Mouse (Mus musculus): ENCODE measurements around the gene Rad50. TPM values are rescaled to one million over a fixed set of nuclear protein-coding genes. Genes with fewer than 3 reads are reported as not detected.

The Rad50 gene
- polyA plus RNA-seq, 1 experiment from 2014 or later: 19.7 TPM

DNA sequence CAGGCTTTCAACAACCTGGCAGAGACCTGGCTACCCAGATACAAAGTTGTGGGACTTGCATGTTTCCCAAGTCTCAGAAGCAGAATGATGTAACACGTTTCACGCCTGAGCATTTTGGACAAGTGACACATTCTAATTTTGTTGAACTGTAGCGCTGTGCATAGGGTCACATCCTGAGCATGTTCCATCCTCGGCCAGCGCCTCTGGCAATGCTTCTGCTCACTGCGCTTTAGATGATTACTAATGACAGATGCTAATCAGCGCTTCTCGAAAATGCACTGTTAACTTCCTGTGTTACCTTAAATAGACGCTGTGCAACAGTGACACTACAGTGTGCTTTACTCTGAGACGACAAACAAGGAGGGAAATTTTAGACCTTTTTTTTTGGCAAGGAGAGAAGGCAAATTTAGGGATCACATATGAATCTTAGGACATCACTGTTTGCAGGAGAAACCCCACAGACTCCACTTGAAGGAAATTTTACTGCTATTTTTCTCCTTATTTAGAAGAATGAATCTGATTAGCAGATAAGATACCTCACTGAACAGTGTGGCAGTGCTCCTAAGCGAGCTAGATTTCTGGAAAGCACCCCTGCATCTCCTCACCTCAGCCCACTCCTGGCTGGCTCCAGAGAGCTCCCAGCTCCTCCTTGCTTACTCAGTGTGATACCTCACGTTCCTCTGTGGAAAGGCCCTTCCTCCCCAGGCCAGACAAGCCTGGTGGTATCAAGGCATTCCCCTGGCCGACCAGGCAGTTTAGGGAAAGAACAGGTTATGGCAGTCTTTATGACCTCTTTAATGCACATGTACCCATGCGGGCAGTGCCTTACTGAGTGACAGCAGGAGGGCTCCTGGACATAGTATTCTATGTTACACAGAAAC is 44.1 kb downstream of the Rad50 start:
- WGBS: 36% methylated on average over 14 of the region's 14 CpGs
- peaks cover 33% of the 10 kb centered on the region for H3K36me3 ChIP-seq (ENCODE audit: control insufficient read depth, insufficient read depth, low read length)
- no peak overlapping the region for H3K4me3 ChIP-seq (ENCODE audit: control insufficient read depth in 1 of 2, insufficient read depth in 1 of 2, low read depth in 1 of 2, low read length in 2 of 2)
- H3K4me1 ChIP-seq (ENCODE audit: control insufficient read depth in 2 of 2, insufficient read depth in 2 of 2, low read length in 2 of 2): peaks cover 0 to 15% of the 10 kb centered on the region in 2 experiments; a peak in 2 of 4 replicates
- no peaks in the 10 kb centered on the region for H3K27me3 ChIP-seq (ENCODE audit: control insufficient read depth, insufficient read depth, low read length)
- H3K9me3 ChIP-seq (ENCODE audit: control insufficient read depth, low read length): no peaks in the 10 kb centered on the region
- no peak overlapping the region for H3K4me2 ChIP-seq (ENCODE audit: low read length)
- ATAC-seq (ENCODE audit: insufficient number of reproducible peaks, insufficient read depth, low FRiP score, low read depth): no peak
- no peak overlapping the region for H3K27ac ChIP-seq (replicated peaks in 1 of 2; ENCODE audit: control insufficient read depth in 1 of 2, insufficient read depth in 1 of 2, low read depth in 2 of 2, low read length in 2 of 2)
- no peak overlapping the region for H3K9ac ChIP-seq (ENCODE audit: low read length)

DNA sequence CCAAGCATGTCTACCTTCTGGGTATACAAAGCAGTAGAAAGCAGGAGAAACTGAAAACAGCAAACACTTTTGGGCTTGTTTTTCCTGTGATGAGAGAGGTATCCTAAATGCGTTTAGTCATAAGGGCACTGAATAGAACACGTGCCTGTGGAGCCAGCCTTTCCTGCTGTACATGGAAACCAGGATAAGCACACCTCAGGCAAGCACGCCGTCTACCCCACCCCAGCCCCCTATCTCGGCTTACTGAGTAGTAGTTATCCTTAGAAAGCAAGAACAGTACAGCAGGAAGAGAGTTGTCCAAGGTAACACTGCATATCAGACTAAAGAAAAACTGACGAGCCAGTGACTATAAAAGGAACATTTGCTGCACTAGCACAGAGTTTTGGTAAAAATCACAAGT is 49.3 kb downstream of the Rad50 start:
- Histone ChIP-seq H3K27me3 (ENCODE audit: control insufficient read depth, insufficient read depth, low read length) (no peaks in the 10 kb centered on the region), H3K4me1 (ENCODE audit: control insufficient read depth in 2 of 2, insufficient read depth in 2 of 2, low read length in 2 of 2) (peaks cover 9 to 30% of the 10 kb centered on the region in 2 experiments), H3K36me3 (ENCODE audit: control insufficient read depth, insufficient read depth, low read length) (peaks cover 19% of the 10 kb centered on the region), H3K4me2 (ENCODE audit: low read length) (no peak overlapping the region), H3K4me3 (ENCODE audit: control insufficient read depth in 1 of 2, insufficient read depth in 1 of 2, low read depth in 1 of 2, low read length in 2 of 2) (no peak overlapping the region), H3K9me3 (ENCODE audit: control insufficient read depth, low read length) (no peaks in the 10 kb centered on the region), H3K27ac (replicated peaks in 1 of 2; ENCODE audit: control insufficient read depth in 1 of 2, insufficient read depth in 1 of 2, low read depth in 2 of 2, low read length in 2 of 2) (no peak overlapping the region), H3K9ac (ENCODE audit: low read length) (no peak overlapping the region)
- WGBS: 42% methylated on average over 6 of the region's 6 CpGs
- no peak for ATAC-seq (ENCODE audit: insufficient number of reproducible peaks, insufficient read depth, low FRiP score, low read depth)

DNA sequence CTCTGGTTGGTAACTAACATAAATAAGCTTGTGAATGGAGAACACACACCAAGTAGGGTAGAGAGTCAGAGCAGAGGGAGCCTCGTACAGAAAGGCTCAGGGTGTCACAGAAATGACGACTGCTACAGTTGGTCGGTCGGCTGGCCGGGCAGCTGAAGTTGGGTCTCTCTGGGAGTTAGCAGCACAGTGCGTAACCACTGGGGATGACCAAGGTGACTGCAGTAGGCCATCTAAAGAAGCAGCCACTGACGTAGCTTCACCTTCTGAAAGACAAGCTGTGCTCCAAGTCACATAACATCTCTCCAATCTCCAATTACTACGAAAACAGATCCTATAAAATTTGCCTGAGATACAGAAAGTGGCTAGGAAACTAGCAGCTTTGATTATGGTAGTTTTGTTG is 49.7 kb downstream of the Rad50 start:
- Histone ChIP-seq H3K4me1 (ENCODE audit: control insufficient read depth in 2 of 2, insufficient read depth in 2 of 2, low read length in 2 of 2) (peaks cover 9 to 25% of the 10 kb centered on the region in 2 experiments), H3K9me3 (ENCODE audit: control insufficient read depth, low read length) (no peaks in the 10 kb centered on the region), H3K4me3 (ENCODE audit: control insufficient read depth in 1 of 2, insufficient read depth in 1 of 2, low read depth in 1 of 2, low read length in 2 of 2) (no peak overlapping the region), H3K4me2 (ENCODE audit: low read length) (no peak overlapping the region), H3K27ac (replicated peaks in 1 of 2; ENCODE audit: control insufficient read depth in 1 of 2, insufficient read depth in 1 of 2, low read depth in 2 of 2, low read length in 2 of 2) (peak overlapping the region in 1 of 2 experiments; percentile 33; a peak in 1 of 4 replicates), H3K9ac (ENCODE audit: low read length) (no peak overlapping the region), H3K27me3 (ENCODE audit: control insufficient read depth, insufficient read depth, low read length) (no peaks in the 10 kb centered on the region), H3K36me3 (ENCODE audit: control insufficient read depth, insufficient read depth, low read length) (peaks cover 23% of the 10 kb centered on the region)
- ATAC-seq (ENCODE audit: insufficient number of reproducible peaks, insufficient read depth, low FRiP score, low read depth): no peak
- 64% methylated on average over 8 of the region's 8 CpGs for WGBS

DNA sequence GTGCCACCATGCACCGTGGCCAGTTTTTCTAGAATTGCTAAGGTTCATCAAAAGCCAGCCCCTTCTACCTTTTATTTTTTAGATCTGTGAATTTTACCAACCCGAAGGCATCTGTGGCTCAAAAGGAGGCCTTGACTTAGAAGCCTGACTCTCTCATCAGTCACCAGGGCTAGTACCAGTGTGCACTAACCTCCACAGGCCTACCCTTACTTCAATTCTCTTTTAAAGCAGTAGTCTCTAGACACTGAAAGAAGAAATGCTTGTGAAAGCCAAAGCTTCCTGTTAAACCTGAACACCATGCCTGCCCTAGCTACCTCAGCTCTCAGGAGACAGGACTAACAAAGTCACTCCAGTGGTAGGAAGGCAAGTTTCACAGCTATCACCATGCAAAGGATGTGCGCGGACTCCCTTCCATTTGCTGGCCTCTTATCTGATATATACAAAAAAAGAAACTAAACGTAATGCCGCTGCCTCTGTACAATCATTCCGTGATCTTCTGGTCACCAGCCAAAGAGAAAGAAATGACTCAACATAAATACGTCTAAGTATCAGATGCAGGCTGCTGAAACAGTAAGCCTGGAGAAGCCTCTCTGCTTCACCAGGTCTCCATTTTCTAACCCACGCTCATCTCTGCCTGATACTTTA is 50.4 kb downstream of the Rad50 start:
- Histone ChIP-seq H3K4me3 (ENCODE audit: control insufficient read depth in 1 of 2, insufficient read depth in 1 of 2, low read depth in 1 of 2, low read length in 2 of 2) (no peak overlapping the region), H3K9me3 (ENCODE audit: control insufficient read depth, low read length) (no peaks in the 10 kb centered on the region), H3K4me2 (ENCODE audit: low read length) (0 out of 2 replicates have a peak overlapping the region, but pooled peaks have one; percentile 16), H3K36me3 (ENCODE audit: control insufficient read depth, insufficient read depth, low read length) (peaks cover 29% of the 10 kb centered on the region), H3K27me3 (ENCODE audit: control insufficient read depth, insufficient read depth, low read length) (no peaks in the 10 kb centered on the region), H3K4me1 (ENCODE audit: control insufficient read depth in 2 of 2, insufficient read depth in 2 of 2, low read length in 2 of 2) (peaks cover 9 to 25% of the 10 kb centered on the region in 2 experiments), H3K9ac (ENCODE audit: low read length) (no peak overlapping the region), H3K27ac (replicated peaks in 1 of 2; ENCODE audit: control insufficient read depth in 1 of 2, insufficient read depth in 1 of 2, low read depth in 2 of 2, low read length in 2 of 2) (peak overlapping the region; percentile 4 to 6; a peak in 1 of 4 replicates)
- no peak for ATAC-seq (ENCODE audit: insufficient number of reproducible peaks, insufficient read depth, low FRiP score, low read depth)
- 45% methylated on average over 9 of the region's 9 CpGs for WGBS

DNA sequence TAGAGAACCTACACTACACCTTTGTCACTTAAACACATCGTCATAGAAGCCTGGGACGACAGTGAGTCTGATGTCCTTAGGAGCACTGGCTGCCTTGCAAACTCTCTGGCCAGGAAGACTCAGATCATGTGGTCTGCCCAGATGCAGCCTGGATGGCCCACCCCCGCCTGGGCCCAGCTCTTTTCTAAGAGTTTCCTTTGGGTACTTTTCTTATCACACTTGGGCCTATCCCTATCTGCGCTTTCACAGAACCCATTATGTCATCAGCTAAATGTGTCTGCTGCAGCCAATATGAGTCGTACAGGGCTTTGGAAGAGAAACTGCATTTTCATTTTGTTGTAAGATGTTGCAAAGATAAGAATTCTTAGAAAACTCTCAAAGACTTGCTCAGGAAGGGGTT is 52.1 kb downstream of the Rad50 start:
- Histone ChIP-seq H3K4me1 (ENCODE audit: control insufficient read depth in 2 of 2, insufficient read depth in 2 of 2, low read length in 2 of 2) (peaks cover 9 to 25% of the 10 kb centered on the region in 2 experiments), H3K4me3 (ENCODE audit: control insufficient read depth in 1 of 2, insufficient read depth in 1 of 2, low read depth in 1 of 2, low read length in 2 of 2) (no peak overlapping the region), H3K4me2 (ENCODE audit: low read length) (peak overlapping the region; percentile 7), H3K27me3 (ENCODE audit: control insufficient read depth, insufficient read depth, low read length) (no peaks in the 10 kb centered on the region), H3K9me3 (ENCODE audit: control insufficient read depth, low read length) (no peaks in the 10 kb centered on the region), H3K9ac (ENCODE audit: low read length) (no peak overlapping the region), H3K27ac (replicated peaks in 1 of 2; ENCODE audit: control insufficient read depth in 1 of 2, insufficient read depth in 1 of 2, low read depth in 2 of 2, low read length in 2 of 2) (peak overlapping the region; percentile 25 to 39; a peak in 1 of 4 replicates), H3K36me3 (ENCODE audit: control insufficient read depth, insufficient read depth, low read length) (peaks cover 45% of the 10 kb centered on the region)
- ATAC-seq (ENCODE audit: insufficient number of reproducible peaks, insufficient read depth, low FRiP score, low read depth): peak; percentile 76
- 7% methylated on average over 5 of the region's 5 CpGs for WGBS

DNA sequence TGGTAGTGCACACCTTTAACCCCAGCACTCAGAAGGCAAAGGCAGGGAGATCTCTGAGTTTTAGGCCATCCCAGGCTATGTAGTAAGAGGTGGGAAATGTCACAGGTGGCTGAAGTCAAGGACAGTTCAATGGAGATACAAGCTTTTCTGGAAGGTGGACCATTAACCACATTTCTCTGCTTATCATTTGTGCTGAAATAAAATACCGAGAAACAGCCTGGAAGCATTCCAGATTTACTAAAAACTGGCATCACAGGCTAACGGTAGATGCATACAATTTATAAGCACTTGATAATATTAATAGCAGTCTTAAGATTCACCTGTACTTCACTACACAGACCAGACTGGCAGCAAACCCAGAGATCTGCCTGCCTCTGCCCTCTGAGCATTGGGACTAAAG is 54.7 kb downstream of the Rad50 start:
- H3K36me3 ChIP-seq (ENCODE audit: control insufficient read depth, insufficient read depth, low read length): peaks cover 51% of the 10 kb centered on the region
- H3K4me2 ChIP-seq (ENCODE audit: low read length): no peak overlapping the region
- H3K4me3 ChIP-seq (ENCODE audit: control insufficient read depth in 1 of 2, insufficient read depth in 1 of 2, low read depth in 1 of 2, low read length in 2 of 2): no peak overlapping the region
- no peak for ATAC-seq (ENCODE audit: insufficient number of reproducible peaks, insufficient read depth, low FRiP score, low read depth)
- no peaks in the 10 kb centered on the region for H3K9me3 ChIP-seq (ENCODE audit: control insufficient read depth, low read length)
- no peaks in the 10 kb centered on the region for H3K27me3 ChIP-seq (ENCODE audit: control insufficient read depth, insufficient read depth, low read length)
- WGBS: 87% methylated on average over 2 of the region's 2 CpGs
- peaks cover 9 to 20% of the 10 kb centered on the region in 2 experiments for H3K4me1 ChIP-seq (ENCODE audit: control insufficient read depth in 2 of 2, insufficient read depth in 2 of 2, low read length in 2 of 2)
- H3K9ac ChIP-seq (ENCODE audit: low read length): no peak overlapping the region
- H3K27ac ChIP-seq (replicated peaks in 1 of 2; ENCODE audit: control insufficient read depth in 1 of 2, insufficient read depth in 1 of 2, low read depth in 2 of 2, low read length in 2 of 2): no peak overlapping the region

DNA sequence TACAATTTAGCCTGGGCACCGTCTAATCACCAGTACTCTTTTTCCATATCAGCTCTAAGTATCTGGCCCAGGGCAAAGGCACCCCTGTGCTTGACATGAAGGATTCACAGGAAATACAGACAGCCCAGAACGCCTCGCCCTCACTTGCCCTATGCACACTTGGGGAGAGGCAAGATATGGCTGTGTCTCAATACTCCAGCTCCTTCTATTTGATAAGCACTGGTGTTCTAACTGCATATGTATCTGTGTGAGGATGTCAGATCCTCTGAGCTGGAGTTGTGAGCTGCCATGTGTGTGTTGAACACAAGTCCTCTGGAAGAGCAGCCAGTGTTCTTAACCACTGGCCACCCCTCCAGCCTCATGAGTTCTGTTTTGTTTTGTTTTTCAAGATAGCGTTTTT is 55.7 kb downstream of the Rad50 start:
- 71% methylated on average over 4 of the region's 4 CpGs for WGBS
- H3K9me3 ChIP-seq (ENCODE audit: control insufficient read depth, low read length): no peaks in the 10 kb centered on the region
- ATAC-seq (ENCODE audit: insufficient number of reproducible peaks, insufficient read depth, low FRiP score, low read depth): no peak
- peaks cover 4 to 11% of the 10 kb centered on the region in 2 experiments for H3K4me1 ChIP-seq (ENCODE audit: control insufficient read depth in 2 of 2, insufficient read depth in 2 of 2, low read length in 2 of 2)
- H3K4me2 ChIP-seq (ENCODE audit: low read length): no peak overlapping the region
- H3K4me3 ChIP-seq (ENCODE audit: control insufficient read depth in 1 of 2, insufficient read depth in 1 of 2, low read depth in 1 of 2, low read length in 2 of 2): no peak overlapping the region
- H3K27me3 ChIP-seq (ENCODE audit: control insufficient read depth, insufficient read depth, low read length): no peaks in the 10 kb centered on the region
- no peak overlapping the region for H3K27ac ChIP-seq (replicated peaks in 1 of 2; ENCODE audit: control insufficient read depth in 1 of 2, insufficient read depth in 1 of 2, low read depth in 2 of 2, low read length in 2 of 2)
- H3K9ac ChIP-seq (ENCODE audit: low read length): no peak overlapping the region
- H3K36me3 ChIP-seq (ENCODE audit: control insufficient read depth, insufficient read depth, low read length): peaks cover 54% of the 10 kb centered on the region
